Mouse (Mus musculus) thymus, postnatal 36 days (tissue): ENCODE data around the gene Zscan26.
"Not testable (repeated sequence)": the region's sequence is repeated elsewhere in the genome, so short reads cannot be mapped to it uniquely, and the experiment has no call there.

Experiments used
- DNase-seq, 2 experiments: peaks; one replicate each; pipeline ENCODE4 v3.0.0; 2022; ENCODE audit warnings: mixed read lengths in 2 of 2

Gene Zscan26

GRCm38 (mm10) chr13:21453449-21453848 is at the start of gene Zscan26:
Zscan26 (minus strand) TSS chr13:21453730.
- DNase-seq = peak; percentile 55 to 69

GRCm38 (mm10) chr13:21502296-21502695 is 48.8 kb upstream of the Zscan26 start:
- no peak for DNase-seq

DNA sequence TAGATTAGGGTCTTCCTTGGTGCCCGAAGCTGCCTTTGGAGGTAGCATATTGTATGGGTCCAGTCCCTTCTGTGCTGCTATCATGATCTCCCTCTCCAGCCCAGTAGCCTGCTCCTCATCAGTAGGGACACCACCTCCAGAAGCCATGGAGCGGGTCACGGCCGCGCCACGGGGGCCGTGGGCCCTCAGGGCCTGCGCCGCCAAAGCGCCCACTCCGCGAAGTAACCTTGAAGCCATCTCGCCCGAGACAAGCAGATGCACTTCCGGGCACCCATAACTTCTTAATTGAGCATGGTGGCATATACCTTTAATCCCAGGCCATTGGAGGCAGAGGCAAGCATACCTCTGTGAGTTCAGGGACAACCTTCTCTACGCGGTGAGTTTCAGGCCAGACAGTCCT is 47.7 kb upstream of the Zscan26 start, which contains the start of gene Gm11273:
TSS of gene Gm11273 (minus strand) at position 237 of the 400 bp plus-strand sequence.
- DNase-seq = not testable (repeated sequence)

DNA sequence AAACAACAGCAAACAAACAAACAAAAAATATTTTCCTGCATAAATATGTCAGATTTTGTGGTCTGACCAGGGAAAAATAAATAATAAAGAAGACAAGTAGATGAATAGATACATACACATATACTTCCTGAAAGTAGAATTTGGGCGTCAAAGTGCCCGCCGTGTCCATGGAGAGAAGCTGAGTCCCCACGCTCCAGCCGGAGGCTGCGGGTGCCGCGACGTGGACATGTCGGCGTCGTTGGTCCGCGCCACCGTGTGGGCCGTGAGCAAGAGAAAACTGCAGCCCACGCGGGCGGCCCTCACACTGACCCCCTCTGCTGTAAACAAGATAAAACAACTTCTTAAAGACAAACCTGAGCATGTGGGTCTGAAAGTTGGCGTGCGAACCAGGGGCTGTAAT is 41.5 kb upstream of the Zscan26 start, which contains the start of gene AK157302:
TSS of gene AK157302 (plus strand) at position 144 of the 400 bp plus-strand sequence.
- DNase-seq = peak in 1 of 2 experiments; percentile 18

GRCm38 (mm10) chr13:21492847-21493246 is 39.3 kb upstream of the Zscan26 start:
- no peak for DNase-seq

- DNase-seq = no peak
Observed at GRCm38 (mm10) chr13:21486881-21487280, 33.4 kb upstream of the Zscan26 start.

GRCm38 (mm10) chr13:21478759-21479670 is 25.5 kb upstream of the Zscan26 start, which contains the start of the genes Zkscan4 and Gm10065:
Zkscan4 (plus strand) TSS chr13:21478907.
Gm10065 (minus strand) TSS chr13:21479441.
- not testable (repeated sequence) for DNase-seq

DNA sequence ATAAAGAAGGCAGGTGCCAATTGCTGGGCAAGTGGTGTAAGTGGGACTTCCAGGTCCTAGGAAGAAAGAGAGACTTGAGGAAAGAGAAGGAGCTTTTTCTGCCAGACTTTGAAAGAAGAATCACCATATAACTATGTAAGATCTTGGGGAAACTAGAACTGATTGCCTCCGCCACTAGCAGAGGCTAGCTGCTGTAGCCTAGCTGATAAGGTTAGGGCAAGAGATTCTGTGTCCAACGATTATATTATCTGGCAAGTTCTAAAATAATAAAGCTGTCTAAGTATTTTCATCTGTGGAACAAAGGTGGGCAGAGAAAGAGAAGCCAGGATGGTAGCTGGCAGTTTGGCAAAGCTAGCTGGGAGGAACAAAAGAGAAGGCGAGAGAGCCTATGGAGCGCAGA is 18.9 kb upstream of the Zscan26 start:
- DNase-seq = no peak

GRCm38 (mm10) chr13:21469097-21469496 is 15.6 kb upstream of the Zscan26 start:
- no peak for DNase-seq

DNA sequence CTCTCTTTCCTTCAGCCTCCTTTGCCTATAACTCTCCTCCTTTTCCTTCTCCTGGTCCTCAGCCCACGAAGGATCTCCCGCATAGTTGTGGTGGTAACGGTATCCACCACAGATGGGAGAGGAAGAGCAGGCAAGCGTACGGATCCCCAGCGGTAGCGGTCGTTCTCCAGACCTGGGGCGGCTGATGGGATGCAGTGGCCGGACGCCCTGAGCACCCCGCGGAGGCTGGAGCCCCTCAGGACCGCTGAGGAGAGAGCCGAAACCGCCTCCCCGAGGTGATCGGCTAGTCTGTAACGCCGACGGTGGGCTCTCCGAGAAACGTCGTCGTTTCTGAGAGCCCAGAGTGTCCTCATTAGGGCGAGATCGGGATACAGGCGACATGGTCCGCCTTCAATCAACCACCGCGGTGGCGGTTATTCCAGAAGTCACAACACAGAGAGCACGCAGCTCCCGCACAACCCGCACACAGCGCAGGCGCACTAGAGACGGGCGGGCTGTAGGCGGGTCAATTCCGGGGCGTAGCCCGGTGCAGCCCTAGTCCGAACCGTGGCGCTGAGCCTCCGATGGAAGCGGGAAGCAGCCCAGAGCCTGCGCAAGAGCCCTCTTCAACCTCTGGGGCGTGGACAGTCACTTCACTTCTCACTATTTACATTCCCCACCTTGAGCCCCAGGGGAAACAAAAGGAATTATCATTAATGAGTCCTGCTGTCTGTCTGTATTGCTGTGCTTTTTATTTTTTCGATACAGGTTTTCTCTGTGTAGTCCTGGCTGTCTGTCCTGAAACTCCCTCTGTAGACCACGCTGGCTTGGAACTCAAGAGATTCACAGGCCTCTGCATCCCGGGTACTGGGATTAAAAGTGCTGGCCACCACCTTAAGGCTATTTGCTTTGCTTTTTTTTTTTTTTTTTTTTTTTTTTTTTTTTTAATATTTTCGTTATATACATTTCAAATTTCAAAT is 14.8 kb upstream of the Zscan26 start, which contains the start of gene Nkapl:
TSS of gene Nkapl (minus strand) at position 449 of the 959 bp plus-strand sequence.
- peak; percentile 45 to 50 for DNase-seq

DNA sequence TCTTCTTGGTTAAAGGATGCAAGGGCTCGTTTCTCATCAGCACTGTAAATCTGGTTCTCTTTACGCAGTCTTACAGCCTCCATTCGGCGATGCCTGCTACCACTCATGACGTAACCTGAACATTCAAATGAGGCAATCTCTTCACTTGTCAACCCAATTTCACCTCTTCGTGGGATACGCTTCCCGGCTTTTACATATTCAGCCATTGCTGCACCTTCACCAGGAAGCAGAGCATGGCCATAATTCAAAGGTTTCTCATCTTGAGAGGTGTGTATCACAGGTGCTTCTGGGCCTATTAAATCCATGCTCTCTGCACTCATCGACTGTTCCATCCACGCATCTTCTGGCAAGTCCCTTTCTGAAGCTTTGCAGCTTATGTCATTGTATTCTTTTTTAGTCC is 13.8 kb upstream of the Zscan26 start:
- no peak for DNase-seq

DNA sequence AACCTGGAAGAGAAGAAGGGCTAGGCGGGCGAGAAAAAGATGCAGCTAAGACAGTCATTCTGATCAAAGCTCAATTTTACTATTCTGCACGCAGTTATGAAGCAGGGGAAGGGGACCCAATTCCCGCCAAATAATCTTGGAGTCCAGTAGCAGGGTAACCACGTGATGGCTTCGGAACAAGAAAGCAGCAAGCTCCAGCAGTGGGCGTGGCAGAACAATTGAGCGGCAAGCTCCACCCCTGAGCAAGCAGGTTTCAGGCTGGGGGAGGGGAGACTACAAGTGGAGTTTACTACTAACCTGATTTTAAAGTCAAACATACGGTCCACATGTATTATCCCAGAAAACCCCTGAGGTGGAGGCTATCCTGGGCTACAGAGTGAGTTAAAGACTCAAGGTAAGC is 9.0 kb upstream of the Zscan26 start:
- DNase-seq = not testable (repeated sequence)

DNA sequence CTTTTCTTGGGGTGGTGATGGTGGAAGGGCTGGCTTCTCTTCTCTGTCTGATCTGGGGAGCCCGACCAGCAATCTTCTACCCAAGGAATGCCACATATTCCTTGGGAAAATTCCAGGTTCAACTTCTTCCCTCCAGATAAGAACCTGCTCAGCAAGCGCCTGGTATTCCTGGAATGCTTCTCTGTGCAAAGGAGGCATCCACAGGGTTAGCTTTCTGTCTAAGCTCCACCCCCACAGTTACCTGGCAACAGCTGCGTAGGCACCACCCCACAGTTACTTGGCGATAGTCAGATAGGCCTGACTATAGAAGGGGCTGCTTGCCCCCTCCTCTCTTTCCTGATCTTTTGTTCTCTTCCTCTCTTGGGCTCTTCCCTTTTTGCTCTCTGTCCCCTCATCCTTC is 2.8 kb upstream of the Zscan26 start:
- DNase-seq = no peak

GRCm38 (mm10) chr13:21454133-21454532 is 603 bp upstream of the Zscan26 start:
- no peak for DNase-seq

DNA sequence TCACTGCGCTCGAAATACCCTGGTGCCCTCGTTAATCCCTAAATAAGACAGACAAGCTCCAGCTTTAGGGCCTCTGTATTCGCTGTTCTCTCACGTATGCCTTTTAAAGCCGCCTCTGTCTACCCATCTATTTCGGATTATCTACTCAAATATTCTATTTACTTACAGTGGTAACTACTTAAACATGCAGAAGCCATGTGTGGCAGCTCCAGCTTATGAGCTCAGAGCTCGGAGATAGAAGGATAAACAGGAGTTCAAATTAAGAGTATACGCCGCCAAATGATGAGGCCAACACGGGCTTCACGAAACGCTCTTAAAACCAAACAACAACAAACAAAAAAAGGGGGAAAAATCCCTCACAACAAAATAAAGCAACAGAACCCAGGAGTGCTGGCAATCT is 488 bp downstream of the Zscan26 start:
- DNase-seq = no peak

DNA sequence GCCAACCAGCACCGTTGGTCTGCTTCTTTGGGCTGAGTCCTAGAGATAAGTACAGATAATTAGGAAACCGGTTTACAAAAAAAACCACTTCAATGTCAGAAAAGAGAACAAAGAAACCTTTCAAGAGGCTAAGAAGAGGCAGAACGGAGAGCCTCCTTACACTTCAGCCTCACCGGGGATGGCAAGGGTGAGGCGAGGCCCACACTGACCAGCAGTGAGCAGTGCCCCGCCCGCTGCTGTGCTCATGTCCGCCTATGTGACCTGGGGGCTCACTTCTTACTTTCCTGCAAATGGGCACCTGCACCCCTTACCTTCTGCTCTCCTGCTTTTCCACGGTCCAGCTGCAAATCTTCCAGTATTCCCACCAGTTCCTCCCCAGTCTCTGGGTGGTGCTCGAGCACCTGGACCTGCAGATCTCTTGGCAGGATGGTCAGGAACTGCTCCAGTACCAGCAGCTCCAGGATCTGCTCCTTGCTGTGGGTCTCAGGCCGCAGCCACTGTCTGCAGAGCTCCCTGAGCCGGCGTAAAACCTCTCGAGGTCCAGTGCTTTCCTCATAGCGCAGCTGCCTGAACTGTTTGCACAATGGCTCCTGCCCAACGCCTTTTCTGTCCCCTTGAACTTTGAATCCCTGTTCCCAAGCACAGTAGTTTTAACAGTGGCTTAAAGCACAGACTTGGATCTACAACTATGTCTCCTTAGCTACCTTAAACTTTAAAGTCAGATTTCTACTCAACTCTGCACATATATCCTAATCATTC is 5.5 kb downstream of the Zscan26 start:
- no peak for DNase-seq

DNA sequence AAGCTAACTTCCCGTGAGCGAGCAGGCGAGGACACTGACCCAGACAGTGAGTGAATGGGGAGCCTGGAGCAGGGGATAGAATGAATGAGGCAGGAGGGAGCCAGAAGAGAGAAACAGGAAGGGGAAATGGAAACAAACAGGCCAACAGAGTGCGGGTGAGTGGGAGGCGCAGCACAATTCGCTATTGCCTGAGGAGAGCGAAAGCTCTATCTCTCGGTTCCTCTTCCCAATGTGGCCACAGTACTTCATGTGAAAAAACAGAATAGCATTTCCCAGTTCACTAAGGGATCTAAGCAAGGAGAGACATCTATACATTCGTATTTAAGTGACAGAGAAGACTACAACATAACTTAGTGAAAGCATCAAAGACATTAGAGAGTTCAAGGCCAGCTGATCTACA is 6.7 kb downstream of the Zscan26 start:
- DNase-seq = no peak

- no peak for DNase-seq
Observed at GRCm38 (mm10) chr13:21441207-21441572, 12.3 kb downstream of the Zscan26 start.

DNA sequence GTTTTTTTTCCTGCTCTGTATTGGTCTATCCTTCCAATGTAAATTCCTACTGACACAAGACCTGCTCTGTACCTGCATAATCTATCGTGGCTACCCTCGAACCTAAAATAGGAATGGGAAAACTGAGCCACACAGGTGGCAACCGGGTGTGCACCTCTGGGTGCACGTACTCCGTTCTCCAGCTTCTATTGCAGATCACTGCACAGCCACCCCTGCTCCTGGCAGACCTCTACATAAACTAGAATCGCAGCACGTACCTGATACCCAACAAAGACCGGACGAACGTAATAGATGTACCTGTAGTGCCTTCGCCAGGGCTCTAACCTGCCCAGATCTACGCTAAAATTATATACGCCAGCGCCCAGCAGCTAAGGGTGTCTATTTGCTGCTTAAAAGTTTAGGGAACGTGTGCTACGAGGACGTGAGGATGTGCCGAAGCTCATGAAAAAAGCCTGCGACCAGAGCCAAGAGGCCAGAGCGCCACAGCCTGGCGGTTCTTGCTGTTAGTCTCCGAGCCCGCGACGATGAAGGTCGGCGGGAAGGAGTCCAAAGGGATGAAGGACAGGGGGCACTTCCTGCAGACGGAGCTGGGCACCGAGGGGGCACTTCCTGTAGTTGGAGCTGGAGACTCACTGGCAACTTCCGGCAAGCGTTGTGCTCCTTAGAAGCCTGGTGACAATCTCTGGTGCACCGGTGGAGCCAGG is 12.9 kb downstream of the Zscan26 start, which contains the start of gene Pgbd1:
TSS of gene Pgbd1 (minus strand) at position 556 of the 704 bp plus-strand sequence.
- DNase-seq = peak; percentile 64 to 68

- no peak for DNase-seq
Observed at GRCm38 (mm10) chr13:21435476-21435875, 18.1 kb downstream of the Zscan26 start.

- DNase-seq = no peak
Observed at GRCm38 (mm10) chr13:21427631-21428030, 25.9 kb downstream of the Zscan26 start.
